Mouse (Mus musculus): ENCODE data around the gene 4933405L10Rik.

GRCm38 (mm10) chr8:105693648-105694047, 13.8 kb upstream of the 4933405L10Rik start:
- no peak for TF ChIP-seq EP300 (IDR thresholded peaks at IDR 0.05; ENCODE audit: low read depth)
- no peak for TF ChIP-seq CTCF (IDR thresholded peaks at IDR 0.05; ENCODE audit: low read depth)
